8 mouse cellular contexts compared by ENCODE assay signal in genomic region chr12:8889117-8889665, GRCm38 (mm10). TPM values are rescaled to one million over a fixed set of nuclear protein-coding genes. Genes with fewer than 3 reads are reported as not detected.
A peak's percentile ranks its signal among the peaks of the same experiment; 100 is the strongest.
DNase-seq lines count a peak whose midpoint lies in the region; ATAC-seq and TF ChIP-seq lines count a peak whose summit lies in the region.

No protein-coding gene starts in this region.

- no peaks in the 10 kb centered on the region for H3K79me2 ChIP-seq in MEL (ENCODE audit: control insufficient read depth, insufficient read depth, low read length, poor library complexity)

- no peaks in the 10 kb centered on the region for H3K4me1 ChIP-seq in MEL (ENCODE audit: control insufficient read depth in 1 of 2, insufficient read depth in 2 of 2, low read length in 2 of 2)
- peaks cover 7% of the 10 kb centered on the region for H3K4me1 ChIP-seq in cerebellum, adult 2 months (ENCODE audit: control insufficient read depth, insufficient read depth, low read length)
- H3K4me1 ChIP-seq in liver, embryonic 13.5 days (replicated peaks) = 0 out of 2 replicates have a peak, but pooled peaks cover 5% of the 10 kb centered on the region

- H3K4me3 ChIP-seq in MEL (ENCODE audit: control insufficient read depth in 1 of 2, insufficient read depth in 1 of 2, low read depth in 2 of 2, low read length in 2 of 2) = no peak overlapping the region
- no peak overlapping the region for H3K4me3 ChIP-seq in cerebellum, adult 2 months (replicated peaks; ENCODE audit: insufficient read depth, low read depth, low read length)
- H3K4me3 ChIP-seq in liver, embryonic 13.5 days (replicated peaks) = no peak overlapping the region

- no peaks in the 10 kb centered on the region; a peak in 1 of 4 replicates for H3K27me3 ChIP-seq in MEL (ENCODE audit: control insufficient read depth in 1 of 2, insufficient read depth in 2 of 2, low read length in 2 of 2)
- no peaks in the 10 kb centered on the region for H3K27me3 ChIP-seq in cerebellum, adult 2 months (ENCODE audit: control insufficient read depth, insufficient read depth, low read length)
- H3K27me3 ChIP-seq in liver, embryonic 13.5 days = 0 out of 2 replicates have a peak, but pooled peaks cover 5% of the 10 kb centered on the region

- no peak overlapping the region for H3K9ac ChIP-seq in MEL (ENCODE audit: control insufficient read depth, low read depth, low read length, poor library complexity, severe bottlenecking)
- H3K9ac ChIP-seq in liver, embryonic 13.5 days = no peak overlapping the region

- no peak for TF ChIP-seq EP300 in MEL (IDR thresholded peaks at IDR 0.05; ENCODE audit: low read depth in 1 of 2, low read length in 2 of 2)

- no peaks in the 10 kb centered on the region for H3K9me3 ChIP-seq in MEL (replicated peaks; ENCODE audit: insufficient read depth, low read length)
- H3K9me3 ChIP-seq in liver, embryonic 13.5 days (replicated peaks) = no peaks in the 10 kb centered on the region

- TF ChIP-seq CTCF in MEL (IDR thresholded peaks at IDR 0.05 in 2 of 3, conservative IDR thresholded peaks at IDR 0.05 in 1 of 3; ENCODE audit: control insufficient read depth in 1 of 3, insufficient read depth in 1 of 3, low read depth in 2 of 3, low read length in 3 of 3, poor library complexity in 1 of 3, severe bottlenecking in 1 of 3) = peak; percentile 87 to 97 (median 92)
- TF ChIP-seq CTCF in cerebellum, adult 2 months (IDR thresholded peaks at IDR 0.05; ENCODE audit: borderline replicate concordance, insufficient read depth, low read depth, low read length) = peak; percentile 92

- WGBS in cerebellum, adult 2 months = 30% methylated on average over 10 of the region's 10 CpGs
- WGBS in liver, embryonic 13.5 days (ENCODE audit: insufficient replicate concordance) = 17% methylated on average over 10 of the region's 10 CpGs

- H3K4me2 ChIP-seq in liver, embryonic 13.5 days = no peak overlapping the region

- H3K36me3 ChIP-seq in MEL (ENCODE audit: control insufficient read depth in 1 of 2, insufficient read depth in 2 of 2, low read length in 2 of 2) = no peaks in the 10 kb centered on the region
- no peaks in the 10 kb centered on the region for H3K36me3 ChIP-seq in liver, embryonic 13.5 days

- TF ChIP-seq RAD21 in MEL (IDR thresholded peaks at IDR 0.05; ENCODE audit: low read depth, low read length) = peak; percentile 95

- no peak overlapping the region for H3K27ac ChIP-seq in MEL (ENCODE audit: control insufficient read depth, low read depth, low read length)
- H3K27ac ChIP-seq in cerebellum, adult 2 months (ENCODE audit: insufficient read depth, low read length) = no peak overlapping the region
- H3K27ac ChIP-seq in liver, embryonic 13.5 days = no peak overlapping the region

- ATAC-seq in liver, embryonic 13.5 days (ENCODE audit: low read depth) = no peak

- no peak for TF ChIP-seq POLR2A in MEL (IDR thresholded peaks at IDR 0.05; ENCODE audit: control insufficient read depth in 1 of 2, insufficient read depth in 1 of 2, low read depth in 1 of 2, low read length in 2 of 2, poor library complexity in 1 of 2)
- TF ChIP-seq POLR2A in cerebellum, adult 2 months (IDR thresholded peaks at IDR 0.05; ENCODE audit: borderline replicate concordance, insufficient read depth, low read length) = no peak

- DNase-seq in 416B (ENCODE audit: low read depth) (peak; percentile 80), MEL (ENCODE audit: low read depth, low spot score) (peak; percentile 87)
- peak; percentile 58 to 69 for DNase-seq in cerebellum, adult 2 months
- peak; percentile 52 to 65 for DNase-seq in frontal cortex, postnatal 25 days (ENCODE audit: low spot score in 2 of 2)
- peak; percentile 76 for DNase-seq in kidney, adult 9 months
- peak; percentile 21 for DNase-seq in liver, embryonic 13.5 days
- DNase-seq in retina, adult 2 months (ENCODE audit: low read depth, low spot score) = peak; percentile 28
- DNase-seq in thymus, postnatal 10 days (ENCODE audit: low spot score in 2 of 2) = peak; percentile 29 to 74

TF ChIP-seq in MEL, 35 proteins besides CTCF, POLR2A, EP300 and RAD21:
- TF ChIP-seq ETS1 (IDR thresholded peaks at IDR 0.05; ENCODE audit: low read depth, low read length) = no peak
- TF ChIP-seq SMC3 (IDR thresholded peaks at IDR 0.05; ENCODE audit: low read depth, low read length) = peak; percentile 96
- 0 out of 2 replicates have a peak, but pooled peaks have one; percentile 36 for TF ChIP-seq MXI1 (IDR thresholded peaks at IDR 0.05; ENCODE audit: low read depth, low read length)
- peak; percentile 88 for TF ChIP-seq ZC3H11A (IDR thresholded peaks at IDR 0.05; ENCODE audit: low read depth, low read length)
- 0 out of 2 replicates have a peak, but pooled peaks have one; percentile 34 for TF ChIP-seq MYC (IDR thresholded peaks at IDR 0.05; ENCODE audit: low read depth, low read length)
- TF ChIP-seq GATA1 (IDR thresholded peaks at IDR 0.05; ENCODE audit: low read depth, low read length) = peak; percentile 38; the same call in 1 of the 2 replicates
- no peak for TF ChIP-seq POLR2AphosphoS5 (IDR thresholded peaks at IDR 0.05; ENCODE audit: borderline replicate concordance, low read depth, low read length)

RNA-seq across cellular contexts. Expression of gene Laptm4a, which starts 32.3 kb away (rescaled TPM):
- 43.8 and 49.0 TPM in 2 replicates for total RNA-seq in MEL (2012; rRNA removed)
- polyA plus RNA-seq in MEL (2012; ENCODE audit: insufficient read depth in 1 of 2, insufficient read length in 2 of 2, low read depth in 1 of 2, low replicate concordance in 2 of 2, missing spikeins in 1 of 2) = 10 to 100 TPM in 1 of 2 experiments, not detected in 1; 49.7 TPM
- 258 and 268 TPM in 2 replicates for polyA plus RNA-seq in cerebellum, adult 2 months (2012; rRNA removed)
- polyA plus RNA-seq in liver, embryonic 13.5 days (2015; fragmentation: Nextera tagmentation; extraction: Ambion mirVana) = 71.4 and 83.9 TPM in 2 replicates

RNA-seq across cellular contexts. Expression of gene Matn3, which starts 58.5 kb away (rescaled TPM):
- not detected in 2 replicates for total RNA-seq in MEL (2012; rRNA removed)
- polyA plus RNA-seq in MEL (2012; ENCODE audit: insufficient read depth in 1 of 2, insufficient read length in 2 of 2, low read depth in 1 of 2, low replicate concordance in 2 of 2, missing spikeins in 1 of 2) = not detected
- not detected in 2 replicates for polyA plus RNA-seq in cerebellum, adult 2 months (2012; rRNA removed)
- 0.20 and 0.25 TPM in 2 replicates for polyA plus RNA-seq in liver, embryonic 13.5 days (2015; fragmentation: Nextera tagmentation; extraction: Ambion mirVana)

Comparison
In these comparisons a context has a peak if more than half of its experiments do, and no peak if none do; other contexts are left out.
1. DNase-seq: peak in every context shown above with its lines; median percentile 87 in MEL; 80 in 416B; 76 in kidney, adult 9 months; 64 in cerebellum, adult 2 months; 58 in frontal cortex, postnatal 25 days; 52 in thymus, postnatal 10 days; 28 in retina, adult 2 months; 21 in liver, embryonic 13.5 days.